ENCODE assay signal across 8 mouse cellular contexts in the genomic region with DNA sequence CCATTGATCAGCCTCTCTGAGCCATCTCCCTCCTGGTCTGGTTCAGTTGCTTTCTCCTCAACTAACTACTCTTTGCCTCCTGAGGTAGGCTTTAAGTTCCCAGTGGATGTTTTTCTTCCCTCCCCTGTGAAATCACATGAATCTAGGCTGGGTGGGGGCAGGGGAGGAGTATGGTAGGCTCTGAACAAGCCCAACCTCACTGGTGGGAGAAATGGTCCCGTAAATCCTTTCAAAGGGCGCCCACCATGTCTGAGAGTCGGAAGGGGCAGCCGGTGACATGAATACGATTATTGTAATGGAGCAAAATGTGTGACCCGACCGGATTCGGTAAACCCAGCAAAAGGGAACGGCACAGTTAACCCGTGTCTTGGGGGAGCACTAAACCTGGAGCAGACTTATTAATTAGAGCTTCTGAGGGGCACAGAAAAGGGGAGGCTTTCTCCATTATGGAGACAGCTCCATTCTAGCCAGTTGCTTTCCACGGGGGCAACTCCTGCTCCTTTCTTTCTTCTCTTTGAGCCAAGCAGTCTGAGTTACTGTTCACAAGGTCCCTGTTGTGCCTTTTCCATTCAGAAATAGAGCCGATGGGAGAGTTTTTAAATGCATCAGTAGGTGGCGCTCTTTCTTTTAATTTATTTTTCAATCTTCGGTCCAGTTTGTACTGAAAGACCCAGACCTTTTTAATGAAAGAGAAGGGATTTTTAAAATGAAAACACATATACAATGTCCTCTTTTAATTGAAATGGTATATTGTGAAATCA.
DNase-seq lines count a peak whose midpoint lies in the region; ATAC-seq and TF ChIP-seq lines count a peak whose summit lies in the region.

No protein-coding gene starts in this region.

- no peak for TF ChIP-seq POLR2A in cerebellum, adult 2 months (IDR thresholded peaks at IDR 0.05; ENCODE audit: borderline replicate concordance, insufficient read depth, low read length)

- DNase-seq in cerebellum, adult 2 months: peak in 1 of 2 experiments; percentile 4
- no peak for DNase-seq in cerebellum, adult 11-12 months
- DNase-seq in cerebellum, adult 8-10 months: peak; percentile 8
- peak; percentile 90 for DNase-seq in kidney, postnatal 0 days (ENCODE audit: low spot score)
- DNase-seq in lung, postnatal 25 days (ENCODE audit: low spot score): peak; percentile 42
- DNase-seq in stomach, postnatal 0 days (ENCODE audit: low spot score): peak; percentile 15
- no peak for DNase-seq in spleen, adult 18-20 months

- H3K4me2 ChIP-seq in kidney, postnatal 0 days (ENCODE audit: low read length): peak overlapping the region; percentile 43
- no peak overlapping the region for H3K4me2 ChIP-seq in stomach, postnatal 0 days (replicated peaks; ENCODE audit: low read depth)

- WGBS in cerebellum, adult 2 months: 46% methylated on average over 14 of the region's 14 CpGs
- 32% methylated on average over 14 of the region's 14 CpGs for WGBS in kidney, postnatal 0 days
- WGBS in stomach, postnatal 0 days: 47% methylated on average over 14 of the region's 14 CpGs

- no peak overlapping the region for H3K27ac ChIP-seq in cerebellum, adult 2 months (ENCODE audit: insufficient read depth, low read length)
- no peak overlapping the region for H3K27ac ChIP-seq in kidney, postnatal 0 days
- H3K27ac ChIP-seq in stomach, postnatal 0 days (replicated peaks): no peak overlapping the region

- ATAC-seq in granulocyte monocyte progenitor cell, adult 5-6 weeks (replicated peaks; ENCODE audit: poor library complexity, severe bottlenecking): peak; percentile 44; the same call in 1 of the 2 replicates
- ATAC-seq in kidney, postnatal 0 days (replicated peaks; ENCODE audit: low FRiP score, low read depth): no peak; the same call in 1 of the 2 replicates
- no peak for ATAC-seq in stomach, postnatal 0 days (ENCODE audit: low FRiP score, low TSS enrichment)

- TF ChIP-seq CTCF in cerebellum, adult 2 months (IDR thresholded peaks at IDR 0.05; ENCODE audit: borderline replicate concordance, insufficient read depth, low read depth, low read length): peak; percentile 20; the same call in 1 of the 2 replicates
- TF ChIP-seq CTCF in kidney, postnatal 0 days (IDR thresholded peaks at IDR 0.05; ENCODE audit: low read depth): peak; percentile 70
- peak; percentile 74 for TF ChIP-seq CTCF in stomach, postnatal 0 days (IDR thresholded peaks at IDR 0.05; ENCODE audit: low read depth)

- H3K27me3 ChIP-seq in cerebellum, adult 2 months (ENCODE audit: control insufficient read depth, insufficient read depth, low read length): no peaks in the 10 kb centered on the region
- H3K27me3 ChIP-seq in kidney, postnatal 0 days (ENCODE audit: insufficient read depth, low read length): no peaks in the 10 kb centered on the region
- no peaks in the 10 kb centered on the region for H3K27me3 ChIP-seq in stomach, postnatal 0 days (ENCODE audit: control insufficient read depth, insufficient read depth, low read length)

- no peaks in the 10 kb centered on the region for H3K4me1 ChIP-seq in cerebellum, adult 2 months (ENCODE audit: control insufficient read depth, insufficient read depth, low read length)
- H3K4me1 ChIP-seq in kidney, postnatal 0 days (replicated peaks; ENCODE audit: insufficient read depth, low read length): 0 out of 2 replicates have a peak, but pooled peaks cover 2% of the 10 kb centered on the region
- no peaks in the 10 kb centered on the region for H3K4me1 ChIP-seq in stomach, postnatal 0 days (replicated peaks; ENCODE audit: control insufficient read depth, insufficient read depth)

- H3K9me3 ChIP-seq in kidney, postnatal 0 days (replicated peaks; ENCODE audit: low read length): no peaks in the 10 kb centered on the region
- H3K9me3 ChIP-seq in stomach, postnatal 0 days (ENCODE audit: control insufficient read depth, low read length): no peaks in the 10 kb centered on the region

- TF ChIP-seq EP300 in stomach, postnatal 0 days (optimal IDR thresholded peaks at IDR 0.05): no peak

- no peak overlapping the region for H3K9ac ChIP-seq in kidney, postnatal 0 days (ENCODE audit: low read depth, low read length)
- no peak overlapping the region for H3K9ac ChIP-seq in stomach, postnatal 0 days (ENCODE audit: low read length)

- H3K36me3 ChIP-seq in kidney, postnatal 0 days (ENCODE audit: insufficient read depth, low read length): no peaks in the 10 kb centered on the region
- H3K36me3 ChIP-seq in stomach, postnatal 0 days (ENCODE audit: control insufficient read depth, insufficient read depth, low read length): no peaks in the 10 kb centered on the region

- H3K4me3 ChIP-seq in cerebellum, adult 2 months (replicated peaks; ENCODE audit: insufficient read depth, low read depth, low read length): no peak overlapping the region
- H3K4me3 ChIP-seq in kidney, postnatal 0 days (replicated peaks; ENCODE audit: low read depth, low read length): peak overlapping the region; percentile 18; the same call in 1 of the 2 replicates
- H3K4me3 ChIP-seq in stomach, postnatal 0 days (ENCODE audit: low read depth, low read length): no peak overlapping the region

Comparison
In these comparisons a context has a peak if more than half of its experiments do, and no peak if none do; other contexts are left out.
1. DNase-seq: peak in cerebellum, adult 8-10 months (single experiment), kidney, postnatal 0 days (single experiment), lung, postnatal 25 days (single experiment) and stomach, postnatal 0 days (single experiment); none in cerebellum, adult 11-12 months (single experiment) and spleen, adult 18-20 months (0 of 2).
2. CTCF ChIP-seq: peak in every context shown above with its lines; median percentile 74 in stomach, postnatal 0 days; 70 in kidney, postnatal 0 days; 20 in cerebellum, adult 2 months.